Mouse (Mus musculus) MEL (cell line): ENCODE results near the gene Srcin1.

Experiments
- CHD1 ChIP-seq: IDR thresholded peaks from 2 replicates; pipeline ENCODE4 v1.6.1; 2012; ENCODE audit warnings: low read depth, mild to moderate bottlenecking, inconsistent platforms, low read length, improper control_type of control experiment
- CTCF ChIP-seq, 3 experiments: IDR thresholded peaks in 2 of 3; conservative IDR thresholded peaks in 1 of 3; 2 replicates each; pipeline ENCODE4 v1.5.1; 2011 to 2012; ENCODE audit warnings: low read length in 3 of 3, low read depth in 2 of 3, mild to moderate bottlenecking in 2 of 3, improper control_type of control experiment in 1 of 3, inconsistent platforms in 1 of 3, mixed read lengths in 1 of 3, moderate library complexity in 1 of 3; ENCODE audit not compliant: control insufficient read depth in 1 of 3, insufficient read depth in 1 of 3, poor library complexity in 1 of 3, severe bottlenecking in 1 of 3
- E2F4 ChIP-seq: IDR thresholded peaks from 2 replicates; pipeline ENCODE4 v1.6.1; 2011; ENCODE audit warnings: low read depth, low read length, improper control_type of control experiment, borderline replicate concordance
- GABPA ChIP-seq: IDR thresholded peaks from 2 replicates; pipeline ENCODE4 v1.6.1; 2012; ENCODE audit warnings: low read depth, mild to moderate bottlenecking, inconsistent platforms, low read length, improper control_type of control experiment, moderate library complexity
- KAT2A ChIP-seq: conservative IDR thresholded peaks from 2 replicates; pipeline ENCODE4 v1.6.1; 2012; ENCODE audit warnings: low read depth, low read length, improper control_type of control experiment, inconsistent platforms
- POLR2A ChIP-seq, 2 experiments: IDR thresholded peaks; 2 replicates each; pipeline ENCODE4 v1.6.1; 2011 to 2012; ENCODE audit warnings: low read length in 2 of 2, mild to moderate bottlenecking in 2 of 2, control low read depth in 1 of 2, improper control_type of control experiment in 1 of 2, low read depth in 1 of 2, moderate library complexity in 1 of 2; ENCODE audit not compliant: control insufficient read depth in 1 of 2, insufficient read depth in 1 of 2, poor library complexity in 1 of 2
- POLR2AphosphoS2 ChIP-seq: IDR thresholded peaks from 2 replicates; pipeline ENCODE4 v1.6.1; 2011; ENCODE audit warnings: low read length, improper control_type of control experiment
- USF1 ChIP-seq: IDR thresholded peaks from 2 replicates; pipeline ENCODE4 v1.6.1; 2014; ENCODE audit warnings: low read depth, mild to moderate bottlenecking, inconsistent platforms, low read length, improper control_type of control experiment, moderate library complexity
- ZC3H11A ChIP-seq: IDR thresholded peaks from 2 replicates; pipeline ENCODE4 v1.6.1; 2012; ENCODE audit warnings: low read depth, mild to moderate bottlenecking, inconsistent platforms, low read length, improper control_type of control experiment

DNA sequence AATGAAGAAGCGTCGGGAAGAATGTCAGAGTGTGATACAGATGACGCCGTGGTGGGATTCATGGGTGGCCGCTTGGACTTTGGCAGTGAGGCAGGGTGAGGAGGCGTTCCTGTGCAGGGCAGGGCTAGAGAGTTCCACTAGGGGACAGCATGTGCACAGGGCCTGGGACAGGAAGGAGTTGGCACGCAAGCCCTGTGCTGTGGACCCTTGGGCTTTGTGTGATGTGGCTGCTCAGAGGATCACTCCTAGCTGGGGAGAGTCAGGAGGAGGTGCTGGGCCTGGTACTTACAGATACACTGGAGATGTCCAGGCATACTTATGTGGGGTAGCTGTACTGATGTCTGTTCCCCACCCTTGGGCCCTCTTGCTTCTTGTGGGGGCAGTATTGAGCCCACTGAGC, 106.2 kb downstream of the Srcin1 start:
- TF ChIP-seq POLR2A (IDR thresholded peaks at IDR 0.05; ENCODE audit: control insufficient read depth in 1 of 2, insufficient read depth in 1 of 2, low read depth in 1 of 2, low read length in 2 of 2, poor library complexity in 1 of 2) (no peak), CTCF (IDR thresholded peaks at IDR 0.05 in 2 of 3, conservative IDR thresholded peaks at IDR 0.05 in 1 of 3; ENCODE audit: control insufficient read depth in 1 of 3, insufficient read depth in 1 of 3, low read depth in 2 of 3, low read length in 3 of 3, poor library complexity in 1 of 3, severe bottlenecking in 1 of 3) (no peak), USF1 (no peak), POLR2AphosphoS2 (no peak), KAT2A (no peak), E2F4 (no peak), ZC3H11A (no peak), GABPA (no peak), CHD1 (no peak)
